Mouse (Mus musculus) intestine, postnatal 0 days (tissue): ENCODE measurements at regions not wholly inside any gene's neighbourhood (a gene's known extent, or its start where the extent isn't known, plus 50 kb on each side); places are given as distances from the start of the nearest gene placed in this dataset.

ENCODE experiments used
- ATAC-seq: fragments of 200-750 bp; cut with Nextera tagmentation; 2 replicates; pipeline ENCODE4 v1.8.0; 2017; ENCODE audit warnings: mild to moderate bottlenecking, moderate TSS enrichment, moderate library complexity
- H3K27ac ChIP-seq: fragments of 300-500 bp; sonication (generic); 2 replicates; pipeline ENCODE4 v1.5.1; 2014; ENCODE audit warnings: mild to moderate bottlenecking, low read depth, low read length, moderate library complexity
- H3K27me3 ChIP-seq: fragments of 300-500 bp; sonication (generic); replicated peaks from 2 replicates; pipeline ENCODE4 v1.6.1; 2014; ENCODE audit warnings: low read length, mixed read lengths; ENCODE audit not compliant: control insufficient read depth, insufficient read depth
- H3K36me3 ChIP-seq: fragments of 300-500 bp; sonication (generic); 2 replicates; pipeline ENCODE4 v1.6.1; 2014; ENCODE audit warnings: mild to moderate bottlenecking, moderate library complexity; ENCODE audit not compliant: control insufficient read depth, insufficient read depth
- H3K4me1 ChIP-seq: fragments of 300-500 bp; sonication (generic); replicated peaks from 2 replicates; pipeline ENCODE4 v1.6.1; 2014; ENCODE audit warnings: antibody characterized with exemption, low read length, mixed read lengths; ENCODE audit not compliant: control insufficient read depth, insufficient read depth
- H3K4me2 ChIP-seq: fragments of 300-500 bp; sonication (generic); replicated peaks from 2 replicates; pipeline ENCODE4 v1.6.1; 2014; ENCODE audit warnings: low read depth, mild to moderate bottlenecking, moderate library complexity
- H3K4me3 ChIP-seq: fragments of 300-500 bp; sonication (generic); 2 replicates; pipeline ENCODE4 v1.5.1; 2014; ENCODE audit warnings: low read depth, low read length
- H3K9ac ChIP-seq: fragments of 300-500 bp; sonication (generic); 2 replicates; pipeline ENCODE4 v1.6.1; 2014; ENCODE audit warnings: mild to moderate bottlenecking, low read depth, low read length
- H3K9me3 ChIP-seq: fragments of 300-500 bp; sonication (generic); 2 replicates; pipeline ENCODE4 v1.6.1; 2016; ENCODE audit warnings: mixed run types; ENCODE audit not compliant: control insufficient read depth
- CTCF ChIP-seq: sonication (generic); IDR thresholded peaks from 2 replicates; pipeline ENCODE4 v1.5.1; 2016; ENCODE audit warnings: low read depth, mild to moderate bottlenecking, control low read depth, antibody characterized with exemption, moderate library complexity
- WGBS: fragments of 180-500 bp; shearing (Covaris S2); extraction: QIAGEN DNeasy Blood & Tissue Kit; methylation state at CpG from one replicate; pipeline ENCODE4 v1.1.7; 2014; 5-methylcytosine and 5-hydroxymethylcytosine counted together

DNA sequence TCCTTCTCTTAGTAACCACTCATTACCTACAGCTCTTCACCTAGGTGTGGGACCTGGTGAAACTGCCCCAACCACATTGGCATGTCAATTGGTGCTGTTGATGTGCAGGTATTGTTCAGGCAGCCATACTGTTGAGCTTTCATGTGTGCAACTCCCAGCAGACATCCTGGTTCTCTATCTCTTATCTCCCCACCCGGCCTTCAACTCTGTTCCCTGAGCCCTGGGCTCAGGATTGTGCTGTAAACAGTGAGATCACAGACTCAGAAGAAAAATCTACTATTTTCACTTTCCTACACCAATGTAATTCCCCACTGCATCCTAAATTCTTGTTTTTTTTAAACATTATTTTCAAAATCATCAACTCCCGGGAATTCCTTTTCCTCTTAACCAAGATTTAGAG, 122.1 kb downstream of the Cartpt start:
- 58% methylated on average over 2 of the region's 2 CpGs for WGBS

DNA sequence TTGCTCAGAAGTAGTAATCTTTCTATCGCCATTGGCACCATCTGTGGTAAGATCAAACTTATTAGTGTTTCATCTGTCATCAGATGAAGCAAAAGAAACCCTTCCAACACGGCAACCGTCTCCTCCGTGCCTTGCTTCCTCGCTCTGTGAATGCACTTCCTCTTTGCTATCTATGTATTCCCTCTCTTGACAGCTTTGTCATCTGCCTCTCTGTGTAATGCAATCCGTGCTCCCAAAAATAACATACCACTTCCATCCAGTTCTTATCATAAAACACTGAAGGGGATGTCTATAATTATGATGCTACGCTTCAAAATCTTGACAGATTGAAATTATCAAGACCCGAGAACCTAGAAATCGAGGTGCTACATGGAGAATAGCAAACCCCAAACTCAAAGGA, 123.2 kb downstream of the Cartpt start:
- Histone ChIP-seq H3K27ac (no peak overlapping the region), H3K9me3 (no peaks in the 10 kb centered on the region), H3K36me3 (no peaks in the 10 kb centered on the region), H3K27me3 (no peaks in the 10 kb centered on the region), H3K9ac (no peak overlapping the region), H3K4me1 (no peaks in the 10 kb centered on the region), H3K4me3 (no peak overlapping the region), H3K4me2 (no peak overlapping the region)
- ATAC-seq: no peak
- 76% methylated on average over 9 of the region's 9 CpGs for WGBS
- TF ChIP-seq CTCF: no peak

More for the DNA sequence above, 122.1 kb downstream of the Cartpt start:
- no peaks in the 10 kb centered on the region for H3K27me3 ChIP-seq
- no peak for ATAC-seq
- no peak for TF ChIP-seq CTCF
- H3K4me3 ChIP-seq: no peak overlapping the region
- no peaks in the 10 kb centered on the region for H3K9me3 ChIP-seq
- H3K4me2 ChIP-seq: no peak overlapping the region
- no peaks in the 10 kb centered on the region for H3K4me1 ChIP-seq
- H3K27ac ChIP-seq: no peak overlapping the region
- H3K9ac ChIP-seq: no peak overlapping the region
- H3K36me3 ChIP-seq: no peaks in the 10 kb centered on the region

DNA sequence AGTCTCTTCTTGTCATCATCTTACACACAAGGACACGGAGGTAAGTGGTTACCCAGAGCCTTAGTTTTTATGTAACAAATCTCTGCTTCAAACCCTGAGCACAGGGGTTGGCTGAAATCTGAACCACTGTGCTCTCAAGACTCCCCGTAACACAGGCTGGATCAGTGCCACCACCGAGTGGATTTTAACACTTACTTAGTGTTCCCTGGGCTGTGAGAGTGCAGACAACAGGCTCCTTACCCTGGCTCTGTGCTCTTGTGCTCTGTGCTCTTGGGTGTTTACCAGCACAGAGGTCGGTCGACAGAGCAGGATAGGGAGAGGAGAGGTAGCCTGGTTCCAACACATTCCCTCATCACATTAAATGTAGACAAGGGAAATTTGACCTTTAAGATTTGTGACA, 134.9 kb downstream of the Cartpt start:
- Histone ChIP-seq H3K36me3 (no peaks in the 10 kb centered on the region), H3K27me3 (no peaks in the 10 kb centered on the region), H3K27ac (no peak overlapping the region), H3K9me3 (no peaks in the 10 kb centered on the region), H3K4me2 (no peak overlapping the region), H3K4me1 (no peaks in the 10 kb centered on the region), H3K4me3 (no peak overlapping the region), H3K9ac (no peak overlapping the region)
- no peak for TF ChIP-seq CTCF
- WGBS: 52% methylated on average over 5 of the region's 5 CpGs
- ATAC-seq: no peak

DNA sequence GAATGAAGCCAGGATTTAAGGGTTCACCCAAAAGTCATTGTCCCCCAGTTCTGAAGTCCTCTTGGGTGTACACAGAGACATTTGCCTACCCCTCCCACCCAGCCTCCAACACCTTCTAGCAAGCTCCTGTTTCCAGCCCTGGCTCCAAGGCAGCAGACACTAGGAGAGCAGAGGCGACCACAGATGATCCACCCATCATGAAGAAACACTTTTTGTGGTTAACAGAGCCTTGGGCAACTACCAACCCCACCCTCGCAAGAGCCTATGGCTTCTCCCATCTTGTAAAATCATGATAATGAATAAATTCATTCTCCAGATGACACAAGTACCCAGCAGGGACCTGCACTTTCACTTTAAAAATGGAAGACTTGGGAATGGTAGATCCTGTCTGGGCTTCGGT, 136.1 kb downstream of the Cartpt start:
- Histone ChIP-seq H3K9me3 (no peaks in the 10 kb centered on the region), H3K27ac (no peak overlapping the region), H3K36me3 (no peaks in the 10 kb centered on the region), H3K4me3 (no peak overlapping the region), H3K9ac (no peak overlapping the region), H3K27me3 (no peaks in the 10 kb centered on the region), H3K4me1 (no peaks in the 10 kb centered on the region), H3K4me2 (no peak overlapping the region)
- 85% methylated on average over 3 of the region's 3 CpGs for WGBS
- TF ChIP-seq CTCF: no peak
- ATAC-seq: no peak

DNA sequence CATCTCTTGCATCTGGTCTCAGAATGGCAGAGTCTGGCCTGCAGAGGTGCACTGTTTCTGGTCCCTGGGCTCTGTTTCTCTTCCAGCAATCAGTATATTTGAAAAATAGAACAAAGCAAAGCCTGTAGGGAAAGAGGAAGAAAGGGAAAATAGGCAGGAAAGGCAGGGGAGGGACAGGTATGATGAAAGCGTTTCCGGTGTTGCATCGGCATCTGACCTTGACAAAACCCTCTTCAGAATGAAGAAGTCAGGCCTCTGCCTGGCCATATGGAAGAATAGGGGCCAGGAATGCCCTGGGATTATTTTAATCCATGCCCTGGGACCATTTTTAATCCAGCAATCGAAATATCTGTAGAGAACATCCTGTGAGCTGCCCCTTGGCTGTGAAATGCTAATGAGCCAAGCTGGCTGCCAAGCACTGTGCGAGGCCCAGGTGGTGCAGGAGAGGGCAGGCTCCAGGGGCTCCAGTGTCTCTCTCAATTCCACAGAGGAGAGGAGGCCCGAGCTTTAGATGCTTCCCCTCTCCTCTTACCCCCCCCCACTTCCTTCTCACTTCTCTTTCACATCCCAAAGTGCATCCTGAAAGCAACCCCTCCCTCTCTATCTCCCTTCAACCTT, 136.7 kb downstream of the Cartpt start:
- Histone ChIP-seq H3K9me3 (no peaks in the 10 kb centered on the region), H3K4me2 (no peak overlapping the region), H3K4me3 (no peak overlapping the region), H3K4me1 (no peaks in the 10 kb centered on the region), H3K9ac (no peak overlapping the region), H3K27ac (no peak overlapping the region), H3K36me3 (no peaks in the 10 kb centered on the region), H3K27me3 (no peaks in the 10 kb centered on the region)
- ATAC-seq: no peak
- no peak for TF ChIP-seq CTCF
- WGBS: 75% methylated on average over 6 of the region's 6 CpGs

DNA sequence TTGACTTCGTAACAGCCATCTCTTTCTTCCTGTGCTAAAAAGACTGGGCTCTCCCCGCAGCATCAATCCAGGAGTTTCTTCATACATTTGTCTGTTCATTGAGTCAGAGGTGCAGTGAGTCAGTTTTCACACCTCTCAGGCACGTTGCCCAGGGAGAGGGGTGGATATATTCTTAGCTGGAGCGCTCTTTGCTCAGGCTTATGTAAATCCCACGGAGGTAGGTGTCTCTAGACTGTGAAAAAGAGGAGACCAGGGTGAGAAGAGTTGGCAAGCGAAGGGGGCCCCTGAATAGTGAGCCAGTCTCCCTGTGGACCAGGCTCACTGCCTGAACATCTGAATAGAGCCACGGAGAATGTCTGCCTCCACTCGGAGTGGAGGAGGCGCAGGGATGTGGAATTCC, 139.0 kb downstream of the Cartpt start:
- no peaks in the 10 kb centered on the region for H3K27me3 ChIP-seq
- H3K27ac ChIP-seq: no peak overlapping the region
- H3K36me3 ChIP-seq: no peaks in the 10 kb centered on the region
- no peak overlapping the region for H3K9ac ChIP-seq
- H3K4me3 ChIP-seq: no peak overlapping the region
- no peak for ATAC-seq
- WGBS: 70% methylated on average over 9 of the region's 9 CpGs
- H3K9me3 ChIP-seq: no peaks in the 10 kb centered on the region
- no peak overlapping the region for H3K4me2 ChIP-seq
- no peaks in the 10 kb centered on the region for H3K4me1 ChIP-seq
- TF ChIP-seq CTCF: no peak

DNA sequence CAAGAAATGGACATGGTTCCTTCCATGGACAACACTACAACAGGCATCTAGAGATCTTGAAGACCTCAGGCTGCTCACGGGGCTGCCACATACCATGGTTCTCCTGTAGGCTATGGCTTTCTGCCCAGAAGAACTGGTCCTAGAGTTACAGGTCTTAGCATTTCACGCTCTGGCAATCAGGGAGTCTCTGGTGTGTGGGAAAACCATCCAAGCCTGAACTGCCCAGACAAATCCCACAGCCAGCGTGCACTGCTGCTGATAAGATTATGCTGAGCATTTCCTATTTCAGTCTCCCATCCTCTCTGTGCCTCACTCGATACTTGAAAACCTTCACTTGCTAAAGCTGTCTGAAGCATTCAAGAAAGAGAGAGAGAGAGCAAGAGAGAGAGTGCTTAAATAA, 139.5 kb downstream of the Cartpt start:
- Histone ChIP-seq H3K4me1 (no peaks in the 10 kb centered on the region), H3K4me2 (no peak overlapping the region), H3K27ac (no peak overlapping the region), H3K9me3 (no peaks in the 10 kb centered on the region), H3K27me3 (no peaks in the 10 kb centered on the region), H3K4me3 (no peak overlapping the region), H3K9ac (no peak overlapping the region), H3K36me3 (no peaks in the 10 kb centered on the region)
- ATAC-seq: no peak
- WGBS: 64% methylated on average over 4 of the region's 4 CpGs
- no peak for TF ChIP-seq CTCF
